Mouse (Mus musculus): Measurements from ENCODE around the gene Etnk1. TPM values are rescaled to one million over a fixed set of nuclear protein-coding genes. Genes with fewer than 3 reads are reported as not detected.
"Not testable (repeated sequence)": the region's sequence is repeated elsewhere in the genome, so short reads cannot be mapped to it uniquely, and the experiment has no call there.

The Etnk1 gene
- polyA plus RNA-seq (2015; fragmentation: Nextera tagmentation; extraction: Ambion mirVana) = 33.2 and 37.9 TPM in 2 replicates

DNA sequence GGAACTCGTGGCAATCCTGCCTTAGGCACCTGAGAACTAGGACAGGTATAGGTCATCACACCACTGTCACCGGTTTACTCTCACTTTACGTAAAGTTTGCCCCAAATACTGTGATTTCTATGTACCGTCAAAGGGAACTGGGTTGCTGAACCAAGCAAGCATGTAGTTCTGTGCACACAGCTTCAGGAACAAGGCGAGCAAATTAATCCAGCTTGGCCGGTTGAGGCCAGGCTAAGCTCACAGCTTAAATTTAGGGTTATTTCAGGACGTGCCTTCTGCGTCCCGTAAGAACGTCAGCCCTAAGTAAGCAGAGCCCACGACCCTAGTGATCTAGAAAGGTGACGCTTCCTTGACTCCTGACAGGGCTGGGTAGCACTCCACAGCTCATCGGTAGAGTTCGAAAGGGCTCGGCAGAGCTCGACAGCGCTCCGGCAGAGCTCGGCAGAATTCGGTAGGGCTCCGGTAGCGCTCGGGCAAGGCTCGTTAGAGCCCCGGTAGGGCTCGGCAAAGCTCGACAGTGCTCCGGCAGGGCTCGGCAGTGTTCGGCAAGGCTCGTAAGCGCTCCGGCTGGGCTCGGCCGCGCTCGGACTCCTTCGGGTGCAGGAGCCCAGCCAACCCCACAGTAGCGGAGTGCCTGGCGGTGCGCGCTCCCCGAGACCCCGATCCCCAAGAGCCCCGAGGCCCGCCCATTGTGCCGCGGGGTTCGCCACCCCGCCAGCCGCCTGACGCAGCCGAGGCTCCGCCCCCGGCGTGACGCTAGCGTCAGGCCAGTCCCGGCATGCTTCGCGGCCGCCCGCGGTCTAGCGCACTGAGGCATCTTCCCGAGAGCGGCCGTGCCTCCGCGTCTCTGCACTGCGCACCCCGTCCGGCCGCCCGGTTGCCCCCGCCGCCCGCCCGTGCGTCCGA, at the start of gene Etnk1:
Gene Etnk1 (plus strand): TSS at position 770 of the 906 bp plus-strand sequence.
- DNase-seq (ENCODE audit: low spot score) = peak; percentile 100

GRCm38 (mm10) chr6:143119325-143119724, 47.7 kb upstream of the Etnk1 start:
- DNase-seq (ENCODE audit: low spot score) = no peak

- DNase-seq (ENCODE audit: low spot score) = no peak
These were observed 41.3 kb upstream of the Etnk1 start for GRCm38 (mm10) chr6:143125721-143126120.

GRCm38 (mm10) chr6:143129466-143129865, 37.6 kb upstream of the Etnk1 start:
- DNase-seq (ENCODE audit: low spot score) = no peak

GRCm38 (mm10) chr6:143129952-143130351, 37.1 kb upstream of the Etnk1 start:
- no peak for DNase-seq (ENCODE audit: low spot score)

GRCm38 (mm10) chr6:143130411-143130810, 36.6 kb upstream of the Etnk1 start:
- no peak for DNase-seq (ENCODE audit: low spot score)

DNA sequence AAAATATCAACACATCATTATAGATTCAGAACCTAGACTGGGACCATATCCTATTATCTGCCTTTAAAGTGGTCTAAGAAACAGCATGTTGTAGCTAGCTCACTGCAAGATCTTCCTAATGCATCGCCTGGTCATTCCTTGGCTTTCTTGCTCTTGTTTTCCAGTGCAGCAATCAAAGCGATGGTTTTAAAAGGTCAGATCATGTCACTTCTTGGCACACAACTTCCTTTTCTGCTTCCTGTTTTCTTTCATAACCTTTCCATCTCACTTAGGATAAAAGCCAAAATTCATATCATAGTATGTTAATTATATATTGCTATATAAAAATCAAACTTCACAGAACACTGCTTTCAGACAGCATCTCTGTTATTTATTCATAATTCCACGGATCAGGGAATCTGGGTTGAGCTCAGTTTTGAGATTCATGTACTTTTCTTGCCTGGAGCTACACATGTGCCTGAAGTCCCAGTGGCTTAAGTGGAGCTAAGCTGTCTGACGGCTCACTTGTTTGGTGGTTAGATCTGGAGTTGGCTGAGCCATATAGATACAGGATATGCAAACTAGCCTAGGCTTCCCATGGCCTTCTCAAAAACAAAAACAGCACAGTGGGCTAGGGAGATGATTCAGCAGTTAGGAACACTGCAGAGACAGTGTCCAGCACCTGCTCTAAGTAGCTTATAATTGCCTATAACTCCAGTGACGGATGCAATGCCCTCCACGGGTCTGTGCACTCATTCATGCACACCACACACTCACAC, 34.9 kb upstream of the Etnk1 start:
- no peak for DNase-seq (ENCODE audit: low spot score)

GRCm38 (mm10) chr6:143133150-143133549, 33.9 kb upstream of the Etnk1 start:
- DNase-seq (ENCODE audit: low spot score) = no peak

- DNase-seq (ENCODE audit: low spot score) = no peak
These were observed 31.9 kb upstream of the Etnk1 start for GRCm38 (mm10) chr6:143135097-143135496.

GRCm38 (mm10) chr6:143136688-143137087, 30.3 kb upstream of the Etnk1 start:
- no peak for DNase-seq (ENCODE audit: low spot score)

DNA sequence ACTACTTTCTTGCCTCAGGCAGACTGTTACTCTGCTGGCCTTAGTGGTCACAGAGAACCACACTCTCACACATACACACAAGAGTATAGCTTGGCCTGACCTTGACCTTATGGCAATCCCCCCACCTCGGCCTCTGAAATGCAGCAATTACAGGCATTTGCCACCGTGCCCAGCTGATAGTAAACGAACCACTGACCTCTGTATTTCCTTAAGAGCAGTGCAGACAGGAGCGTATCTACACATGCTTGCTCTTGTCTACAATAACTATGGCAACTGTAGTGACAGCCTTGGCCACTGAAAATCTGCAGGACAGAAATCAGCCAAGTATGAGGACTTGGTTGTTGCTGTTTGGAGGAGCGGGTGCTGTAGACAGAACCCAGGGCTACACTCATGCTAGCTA, 29.7 kb upstream of the Etnk1 start:
- DNase-seq (ENCODE audit: low spot score) = no peak

GRCm38 (mm10) chr6:143139417-143139816, 27.6 kb upstream of the Etnk1 start:
- DNase-seq (ENCODE audit: low spot score) = no peak

DNA sequence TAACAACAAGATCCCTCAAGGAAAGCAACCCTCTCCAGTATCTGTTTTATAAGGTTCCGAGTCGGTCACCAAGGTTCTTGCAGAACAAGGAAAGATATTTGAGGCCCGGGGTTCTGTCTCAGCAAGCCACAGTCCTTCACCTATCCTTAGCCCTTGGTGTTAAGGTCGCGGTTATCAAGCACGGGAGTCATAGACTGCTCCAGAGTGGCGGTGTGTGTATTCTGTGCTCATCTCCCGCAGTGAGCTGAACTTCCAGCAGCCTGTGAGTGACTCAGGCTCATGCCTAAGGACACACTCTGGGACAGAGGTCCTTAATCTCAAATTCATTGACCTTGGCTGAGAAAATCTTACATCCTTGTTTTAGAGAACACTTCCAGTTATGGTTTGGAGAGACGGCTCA, 26.1 kb upstream of the Etnk1 start:
- no peak for DNase-seq (ENCODE audit: low spot score)

- DNase-seq (ENCODE audit: low spot score) = not testable (repeated sequence)
These were observed 25.1 kb upstream of the Etnk1 start for GRCm38 (mm10) chr6:143141624-143142592.

DNA sequence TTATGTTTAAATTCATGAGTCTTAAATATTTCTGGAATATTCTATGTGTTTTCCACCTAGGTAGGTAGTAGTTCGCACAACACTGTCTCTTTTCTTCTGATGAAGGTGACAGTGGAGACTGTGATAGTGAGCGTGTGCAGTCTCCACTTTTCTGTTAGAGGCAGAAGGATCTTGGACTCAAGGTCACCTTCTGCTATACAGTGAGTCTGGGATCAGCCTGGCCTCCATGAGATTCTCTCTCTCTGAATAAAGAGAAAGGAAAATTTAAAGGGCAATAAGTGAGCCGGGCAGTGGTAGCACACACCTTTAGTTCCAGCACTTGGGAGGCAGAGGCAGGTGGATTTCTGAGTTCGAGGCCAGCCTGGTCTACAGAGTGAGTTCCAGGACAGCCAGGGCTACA, 24.2 kb upstream of the Etnk1 start:
- DNase-seq (ENCODE audit: low spot score) = no peak

- DNase-seq (ENCODE audit: low spot score) = no peak
These were observed 23.7 kb upstream of the Etnk1 start for GRCm38 (mm10) chr6:143143321-143143720.

DNA sequence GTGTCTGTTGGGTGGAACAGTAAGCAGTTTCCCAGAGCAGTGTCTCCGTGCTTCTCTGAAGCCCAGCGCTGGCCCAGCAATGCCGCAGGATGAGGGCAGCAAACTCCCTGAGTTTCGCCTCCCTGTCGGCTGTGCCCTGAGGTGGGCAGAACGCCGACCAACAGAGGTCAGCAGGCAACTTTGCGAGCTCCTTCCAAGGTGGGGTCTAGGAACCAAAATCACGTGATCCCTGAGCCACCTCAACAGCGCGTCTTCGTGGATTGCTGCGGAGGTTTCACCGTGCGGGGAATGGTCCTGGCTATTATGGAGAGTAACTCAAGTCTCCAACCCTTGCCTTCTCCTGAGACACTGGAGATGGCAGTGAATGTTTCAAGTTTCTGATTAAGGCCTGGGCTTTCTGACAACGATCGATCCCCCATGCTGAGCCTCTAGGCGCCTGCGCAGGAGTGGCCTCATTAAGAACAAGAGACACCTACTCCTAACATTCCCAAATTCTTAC, 23.2 kb upstream of the Etnk1 start:
- no peak for DNase-seq (ENCODE audit: low spot score)

- no peak for DNase-seq (ENCODE audit: low spot score)
These were observed 22.5 kb upstream of the Etnk1 start for GRCm38 (mm10) chr6:143144556-143144955.

DNA sequence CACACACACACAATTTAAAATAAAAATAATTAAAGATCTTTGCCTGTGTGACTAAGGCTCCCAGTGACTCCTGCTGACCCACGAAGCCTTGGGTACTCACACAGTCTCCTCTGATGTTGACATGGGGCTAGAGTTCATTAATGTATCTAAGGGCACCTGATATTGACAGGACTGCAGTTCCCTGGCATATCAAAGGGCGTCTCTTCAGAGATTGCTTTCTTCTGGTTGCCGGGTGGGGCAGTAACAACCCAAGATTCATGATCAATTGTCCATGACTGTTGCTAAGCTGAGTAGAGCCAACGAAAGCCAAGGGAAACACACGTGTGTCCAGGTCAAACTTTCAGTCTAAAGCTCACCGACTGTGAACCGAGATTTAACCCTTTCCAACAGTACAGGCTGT, 22.0 kb upstream of the Etnk1 start:
- DNase-seq (ENCODE audit: low spot score) = no peak

GRCm38 (mm10) chr6:143146756-143147155, 20.3 kb upstream of the Etnk1 start:
- DNase-seq (ENCODE audit: low spot score) = peak; percentile 76

- no peak for DNase-seq (ENCODE audit: low spot score)
These were observed 18.2 kb upstream of the Etnk1 start for GRCm38 (mm10) chr6:143148868-143149267.

Data from thymus, postnatal 0 days (tissue).